Mouse (Mus musculus) thymus, adult 2 months (tissue): Measurements from ENCODE around the gene Gm28048.

Experiments
- CTCF ChIP-seq: fragments of 200-500 bp; IDR thresholded peaks from 2 replicates; pipeline ENCODE4 v1.5.1; 2012; ENCODE audit warnings: mild to moderate bottlenecking, control low read depth, low read length, moderate library complexity, borderline replicate concordance; ENCODE audit not compliant: control insufficient read depth, poor library complexity, insufficient read depth; ENCODE audit errors: extremely low read depth
- POLR2A ChIP-seq: fragments of 200-500 bp; IDR thresholded peaks from 2 replicates; pipeline ENCODE4 v1.6.1; 2012; ENCODE audit warnings: mild to moderate bottlenecking, low read length, control low read depth, moderate library complexity; ENCODE audit not compliant: control insufficient read depth, poor library complexity, insufficient read depth; ENCODE audit errors: extremely low read depth

DNA sequence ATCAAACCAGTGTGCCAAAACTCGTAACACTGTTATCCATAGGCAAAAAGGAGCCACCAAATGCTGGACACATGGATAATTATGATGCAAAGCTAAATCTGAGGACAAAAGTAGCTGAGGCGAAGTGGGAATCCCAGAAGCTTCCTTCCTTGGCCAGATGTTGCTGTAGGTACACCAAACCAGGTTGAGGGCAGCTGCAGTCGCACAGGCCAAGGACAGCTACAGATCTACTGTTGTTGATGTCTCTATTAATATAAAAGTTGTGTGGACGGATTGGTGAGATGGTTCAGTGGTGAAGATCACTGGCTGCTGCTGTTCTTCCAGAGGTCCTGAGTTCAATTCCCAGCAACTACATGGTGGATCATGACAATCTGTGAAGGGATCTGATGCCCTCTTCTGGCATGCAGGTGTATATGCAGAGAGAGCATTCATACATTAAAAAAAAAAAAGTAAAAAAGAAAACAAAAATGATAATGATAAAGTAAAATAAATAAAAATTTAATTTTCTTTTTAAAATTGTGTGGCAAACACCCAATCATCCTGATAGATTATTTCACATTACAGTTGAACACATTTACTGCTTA, 24.0 kb downstream of the Gm28048 start:
- no peak for TF ChIP-seq CTCF
- no peak for TF ChIP-seq POLR2A
